Mouse (Mus musculus): ENCODE results near the gene Sgms1.

Sgms1 gene

DNA sequence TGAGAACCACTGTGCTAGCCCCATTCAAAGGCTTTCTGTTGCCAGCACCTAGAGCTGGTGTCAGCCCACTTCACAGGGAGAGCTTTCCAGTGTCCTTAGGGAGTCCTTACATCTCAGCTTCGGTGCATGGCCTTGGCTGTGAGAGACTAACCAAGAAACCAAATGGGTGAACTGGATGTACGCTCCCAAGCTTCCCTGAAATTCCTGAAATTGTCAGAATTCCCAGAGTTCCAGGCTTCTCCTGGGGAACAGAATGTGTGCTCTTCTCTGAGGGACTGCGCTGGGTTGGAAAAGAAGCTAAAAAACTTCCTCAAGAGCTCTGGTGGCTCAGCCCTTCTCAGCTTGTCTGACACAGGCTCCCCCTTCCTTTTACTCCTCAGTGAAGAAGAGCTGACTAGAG lies 137.1 kb downstream of the Sgms1 start:
- DNase-seq (ENCODE audit: low read depth in 1 of 2, low spot score in 2 of 2) = no peak

DNA sequence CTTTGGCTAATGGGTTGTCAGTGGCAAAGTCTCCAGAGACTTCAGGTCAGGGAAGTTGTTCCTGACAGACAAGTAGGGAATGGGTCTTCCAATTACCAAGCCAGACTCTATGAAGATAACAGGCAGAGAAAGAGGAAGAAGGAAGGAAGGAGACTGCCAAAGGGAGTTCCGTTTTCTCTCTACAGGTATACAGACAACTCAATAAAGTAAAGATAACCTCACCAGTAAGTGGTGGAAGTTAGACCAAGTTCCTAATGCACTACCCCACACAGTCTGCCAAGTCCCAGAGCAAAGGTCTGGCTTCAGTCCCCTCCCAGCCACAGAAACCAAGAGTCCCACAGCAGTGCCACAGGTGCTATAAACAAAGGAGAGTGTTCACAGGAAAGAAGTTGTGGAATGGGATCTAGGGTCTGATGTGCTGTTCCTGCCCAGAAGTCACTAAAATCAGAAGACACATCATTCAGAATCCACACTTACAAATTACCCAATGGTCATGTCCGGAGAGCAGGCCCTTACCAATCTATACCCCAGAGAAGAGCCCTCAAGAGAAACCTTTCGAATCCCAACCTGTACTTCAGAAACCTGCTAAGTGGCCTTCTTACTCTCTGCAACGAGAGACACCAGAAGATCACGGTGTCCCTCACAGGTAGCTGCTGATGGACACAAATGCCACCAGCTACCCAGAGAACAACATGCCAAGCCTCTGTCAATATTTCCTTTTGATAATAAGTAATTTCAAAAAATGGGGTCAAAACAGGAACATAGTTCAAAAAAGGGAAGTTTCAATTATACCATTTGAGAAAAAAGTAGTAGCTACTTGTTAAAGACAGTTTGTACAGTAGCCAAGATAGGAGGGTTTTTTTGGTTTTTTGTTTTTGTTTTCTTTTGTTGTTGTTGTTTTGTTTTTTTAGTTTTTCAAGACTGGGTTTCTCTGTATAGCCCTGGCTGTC lies 140.1 kb downstream of the Sgms1 start:
- no peak for DNase-seq (ENCODE audit: low read depth in 1 of 2, low spot score in 2 of 2)

- DNase-seq (ENCODE audit: low read depth in 1 of 2, low spot score in 2 of 2) = no peak
Measured at GRCm38 (mm10) chr19:32244881-32245280, 144.6 kb downstream of the Sgms1 start.

DNA sequence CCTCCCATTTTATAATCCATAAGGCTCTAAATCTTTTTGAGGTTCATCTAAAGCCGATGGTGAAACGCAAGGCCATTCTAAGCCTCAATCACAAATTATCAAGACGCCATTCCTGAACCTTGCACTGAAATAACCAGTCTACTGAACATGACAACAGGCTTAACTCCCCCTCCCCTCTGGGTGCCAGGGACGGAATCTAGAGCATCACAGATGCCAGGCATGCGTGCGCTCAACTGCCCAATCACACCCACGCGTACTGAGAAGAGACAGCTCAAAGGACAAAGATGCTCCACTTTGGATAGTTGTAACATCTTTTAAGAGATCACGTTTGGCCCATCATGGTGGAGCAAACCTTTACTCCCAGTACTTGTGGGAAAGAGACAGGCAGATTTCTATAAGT lies 146.3 kb downstream of the Sgms1 start:
- DNase-seq (ENCODE audit: low read depth in 1 of 2, low spot score in 2 of 2) = no peak

DNA sequence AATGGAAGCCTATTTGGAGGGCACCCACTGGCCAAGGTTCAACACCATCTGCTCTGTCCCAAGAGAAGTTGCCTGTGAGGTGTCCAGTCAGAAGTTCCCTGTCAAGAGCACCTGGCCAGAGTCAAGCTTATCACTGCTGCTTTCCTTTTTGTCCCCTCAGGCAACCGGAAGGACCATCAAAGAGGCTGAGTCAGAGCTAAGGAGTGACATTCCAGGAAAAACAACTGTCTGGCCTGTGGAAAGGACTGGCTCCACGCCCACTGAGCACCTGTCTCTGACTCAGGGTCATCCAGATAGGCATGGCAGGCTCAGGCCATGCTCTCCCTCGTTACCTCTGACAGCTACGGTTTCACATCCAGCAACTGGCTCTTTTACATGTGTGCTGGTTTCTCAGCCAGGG lies 147.4 kb downstream of the Sgms1 start:
- no peak for DNase-seq (ENCODE audit: low read depth in 1 of 2, low spot score in 2 of 2)

DNA sequence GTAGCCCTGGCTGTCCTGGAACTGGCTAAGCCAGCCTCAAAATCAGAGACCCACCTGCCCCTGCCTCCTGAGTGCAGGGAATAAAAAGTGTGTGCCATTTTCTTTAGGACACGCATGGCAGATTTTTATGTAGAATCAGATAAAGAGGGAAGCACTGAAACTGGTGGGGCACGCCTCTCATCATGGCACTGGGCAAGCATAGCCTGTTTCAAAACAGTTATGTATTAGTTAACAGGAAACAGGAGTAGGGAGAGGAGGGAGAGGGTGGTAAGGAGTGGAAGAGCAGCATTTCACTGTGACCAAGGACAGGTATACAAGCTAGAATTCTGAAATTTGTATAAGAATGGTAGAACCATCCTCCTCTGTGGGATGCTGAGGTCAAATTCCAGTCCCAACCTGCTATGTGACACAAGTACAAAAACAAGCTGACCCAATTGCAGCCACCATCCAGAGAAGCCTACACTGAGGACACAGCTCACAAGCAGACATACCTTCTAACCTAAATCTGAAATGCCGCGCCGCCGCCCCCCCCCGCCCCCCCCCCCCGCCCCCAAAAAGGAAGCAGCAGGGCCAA lies 149.0 kb downstream of the Sgms1 start:
- DNase-seq (ENCODE audit: low read depth in 1 of 2, low spot score in 2 of 2) = no peak

GRCm38 (mm10) chr19:32239925-32240324 lies 149.6 kb downstream of the Sgms1 start:
- no peak for DNase-seq (ENCODE audit: low read depth in 1 of 2, low spot score in 2 of 2)

DNA sequence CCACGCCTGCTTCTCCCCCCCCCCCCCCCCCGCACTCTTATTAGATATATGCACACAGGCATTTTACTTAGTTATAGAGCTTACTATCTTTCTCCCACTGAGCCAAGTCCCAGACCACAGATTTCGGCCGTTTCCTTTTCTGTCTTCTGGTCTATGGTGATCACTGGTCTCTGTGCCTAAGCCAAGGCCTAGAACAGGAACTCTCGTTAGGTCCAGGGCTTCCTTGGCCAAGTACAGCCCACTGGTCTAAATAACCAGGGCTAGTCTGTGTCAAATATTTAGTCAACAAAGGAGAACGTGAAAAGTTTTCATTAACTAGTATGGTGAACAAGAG lies 150.1 kb downstream of the Sgms1 start:
- DNase-seq (ENCODE audit: low read depth in 1 of 2, low spot score in 2 of 2) = no peak

- DNase-seq (ENCODE audit: low read depth in 1 of 2, low spot score in 2 of 2) = no peak
Measured at GRCm38 (mm10) chr19:32238722-32239458, 150.6 kb downstream of the Sgms1 start.

DNA sequence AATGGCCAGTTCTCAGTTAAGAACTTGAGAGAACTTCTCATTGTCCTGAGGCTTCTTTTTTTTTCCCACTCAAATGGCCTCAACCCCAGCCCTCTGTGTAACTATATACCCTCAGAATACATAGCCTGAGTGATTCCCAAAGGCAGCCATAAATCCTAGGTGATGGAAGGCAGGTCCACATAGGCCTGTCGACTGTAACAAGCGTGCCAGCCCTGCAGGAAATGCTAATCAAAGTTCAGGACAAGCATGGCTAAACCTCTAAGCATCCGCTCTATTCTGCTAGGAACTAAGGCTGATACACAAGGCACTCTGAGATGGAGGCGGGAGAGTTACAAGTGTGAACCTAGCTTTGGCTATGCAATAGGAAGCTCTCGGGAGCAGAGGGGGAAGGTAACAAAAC lies 151.8 kb downstream of the Sgms1 start:
- no peak for DNase-seq (ENCODE audit: low read depth in 1 of 2, low spot score in 2 of 2)

DNA sequence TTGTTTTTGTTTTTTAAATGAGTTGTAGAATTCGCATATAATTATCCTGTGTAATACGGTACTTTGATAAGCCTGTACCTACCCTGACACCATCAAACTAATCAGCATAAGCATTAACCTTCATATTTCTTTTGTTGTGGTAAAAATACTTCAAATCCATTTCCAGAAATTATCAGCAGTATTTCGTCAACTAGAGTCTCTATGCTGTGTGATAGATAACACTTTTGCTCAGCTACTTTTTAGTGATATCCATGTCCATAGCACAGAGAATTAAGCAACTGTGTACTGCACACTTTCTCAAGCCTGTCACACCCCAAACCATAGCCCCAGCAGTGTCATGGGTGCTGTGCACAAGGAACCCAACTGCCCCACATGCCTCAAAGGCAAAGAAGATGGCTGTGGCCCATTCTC lies 152.3 kb downstream of the Sgms1 start:
- no peak for DNase-seq (ENCODE audit: low read depth in 1 of 2, low spot score in 2 of 2)

DNA sequence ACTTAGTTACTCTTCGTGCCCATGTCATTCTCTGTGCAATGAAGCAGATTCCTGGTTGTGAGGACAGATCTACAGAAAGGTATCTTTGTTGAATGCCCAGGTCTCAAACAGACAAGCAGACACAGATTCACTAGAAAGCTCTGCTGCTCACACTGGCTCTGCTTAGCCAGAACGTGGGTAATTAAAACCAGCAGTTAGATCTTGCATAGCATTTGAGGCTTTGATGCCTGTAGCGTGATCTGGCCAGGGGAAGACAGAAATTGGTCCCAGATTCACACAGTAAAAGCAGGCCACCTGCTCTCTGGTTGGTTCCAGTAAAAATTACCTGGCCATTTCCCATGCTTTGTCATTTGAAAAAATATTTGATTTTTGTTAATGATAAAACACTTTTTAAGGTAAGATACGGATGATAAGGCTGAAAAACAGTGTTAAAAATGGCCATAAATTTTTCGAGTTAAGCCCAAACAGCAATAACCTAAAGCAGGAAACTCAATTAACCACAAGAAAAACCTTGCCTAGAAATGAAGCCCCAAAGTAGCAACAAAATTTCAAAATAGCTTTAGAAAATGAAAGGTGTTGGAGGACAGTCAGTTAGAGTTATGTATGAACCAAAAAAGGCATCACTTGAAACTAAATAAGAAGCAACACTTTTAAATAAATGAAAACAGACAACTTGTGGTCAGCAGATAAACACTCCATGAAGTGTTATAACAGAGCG lies 154.6 kb downstream of the Sgms1 start:
- no peak for DNase-seq (ENCODE audit: low read depth in 1 of 2, low spot score in 2 of 2)

GRCm38 (mm10) chr19:32231292-32231691 lies 158.2 kb downstream of the Sgms1 start:
- DNase-seq (ENCODE audit: low read depth in 1 of 2, low spot score in 2 of 2) = no peak

- no peak for DNase-seq (ENCODE audit: low read depth in 1 of 2, low spot score in 2 of 2)
Measured at GRCm38 (mm10) chr19:32230798-32231197, 158.7 kb downstream of the Sgms1 start.

- no peak for DNase-seq (ENCODE audit: low read depth in 1 of 2, low spot score in 2 of 2)
Measured at GRCm38 (mm10) chr19:32230301-32230700, 159.2 kb downstream of the Sgms1 start.

GRCm38 (mm10) chr19:32229776-32230175 lies 159.7 kb downstream of the Sgms1 start:
- no peak for DNase-seq (ENCODE audit: low read depth in 1 of 2, low spot score in 2 of 2)

GRCm38 (mm10) chr19:32227175-32227574 lies 162.3 kb downstream of the Sgms1 start:
- no peak for DNase-seq (ENCODE audit: low read depth in 1 of 2, low spot score in 2 of 2)

DNA sequence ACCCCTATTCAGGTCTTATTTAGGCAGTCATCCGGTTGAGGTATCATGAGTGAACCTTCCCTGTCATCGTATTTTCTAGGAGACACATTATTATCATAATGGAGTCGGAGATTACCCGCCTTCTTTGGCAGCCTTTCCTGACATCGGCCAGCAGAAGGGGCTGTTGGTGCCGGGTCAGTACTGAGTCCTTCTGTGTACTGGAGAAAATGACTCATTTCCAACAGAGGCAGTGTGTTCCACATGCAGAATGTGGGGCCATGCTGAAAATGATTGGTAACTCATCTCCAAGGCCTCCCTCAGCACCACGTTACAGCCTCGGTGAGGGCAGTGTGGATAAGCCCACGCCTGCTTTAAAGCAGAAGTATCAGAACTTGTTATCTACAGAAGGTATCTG lies 164.4 kb downstream of the Sgms1 start:
- no peak for DNase-seq (ENCODE audit: low read depth in 1 of 2, low spot score in 2 of 2)

GRCm38 (mm10) chr19:32224318-32225096 lies 165.0 kb downstream of the Sgms1 start:
- peak in 1 of 2 experiments; percentile 49 for DNase-seq (ENCODE audit: low read depth in 1 of 2, low spot score in 2 of 2)

DNA sequence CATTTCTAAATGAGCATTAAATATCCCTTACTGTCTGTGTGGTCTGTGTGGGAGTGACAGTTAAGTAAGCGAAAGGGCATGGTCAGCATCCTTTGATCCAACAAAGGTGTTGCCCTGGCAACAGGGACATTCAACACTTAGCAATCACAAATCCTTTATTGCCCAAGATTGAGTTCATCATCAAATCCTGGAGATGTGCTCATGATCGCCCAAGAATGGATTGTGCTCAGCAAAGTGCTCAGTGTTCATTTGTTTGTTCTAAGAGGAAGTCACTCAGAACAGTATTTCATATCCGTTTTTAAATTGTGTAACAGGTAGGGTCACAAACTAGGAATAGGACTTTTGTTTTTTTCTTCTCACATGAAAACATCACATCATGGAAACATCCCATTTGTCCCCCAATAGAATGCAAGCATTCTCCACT lies 165.8 kb downstream of the Sgms1 start:
- peak; percentile 69 to 76 for DNase-seq (ENCODE audit: low read depth in 1 of 2, low spot score in 2 of 2)

GRCm38 (mm10) chr19:32222083-32222482 lies 167.4 kb downstream of the Sgms1 start:
- DNase-seq (ENCODE audit: low read depth in 1 of 2, low spot score in 2 of 2) = no peak

Data from monocyte, adult 2 months (primary cell).